Mouse (Mus musculus): ENCODE data around the gene Gadd45a. TPM values are rescaled to one million over a fixed set of nuclear protein-coding genes. Genes with fewer than 3 reads are reported as not detected.

Gadd45a gene
- 3.3 TPM for polyA plus RNA-seq (2014; fragmentation: Illumina TruSeq; extraction: RNeasy Lipid Tissue Mini Kit (QIAGEN cat#74804); ENCODE audit: low read depth, low replicate concordance)

DNA sequence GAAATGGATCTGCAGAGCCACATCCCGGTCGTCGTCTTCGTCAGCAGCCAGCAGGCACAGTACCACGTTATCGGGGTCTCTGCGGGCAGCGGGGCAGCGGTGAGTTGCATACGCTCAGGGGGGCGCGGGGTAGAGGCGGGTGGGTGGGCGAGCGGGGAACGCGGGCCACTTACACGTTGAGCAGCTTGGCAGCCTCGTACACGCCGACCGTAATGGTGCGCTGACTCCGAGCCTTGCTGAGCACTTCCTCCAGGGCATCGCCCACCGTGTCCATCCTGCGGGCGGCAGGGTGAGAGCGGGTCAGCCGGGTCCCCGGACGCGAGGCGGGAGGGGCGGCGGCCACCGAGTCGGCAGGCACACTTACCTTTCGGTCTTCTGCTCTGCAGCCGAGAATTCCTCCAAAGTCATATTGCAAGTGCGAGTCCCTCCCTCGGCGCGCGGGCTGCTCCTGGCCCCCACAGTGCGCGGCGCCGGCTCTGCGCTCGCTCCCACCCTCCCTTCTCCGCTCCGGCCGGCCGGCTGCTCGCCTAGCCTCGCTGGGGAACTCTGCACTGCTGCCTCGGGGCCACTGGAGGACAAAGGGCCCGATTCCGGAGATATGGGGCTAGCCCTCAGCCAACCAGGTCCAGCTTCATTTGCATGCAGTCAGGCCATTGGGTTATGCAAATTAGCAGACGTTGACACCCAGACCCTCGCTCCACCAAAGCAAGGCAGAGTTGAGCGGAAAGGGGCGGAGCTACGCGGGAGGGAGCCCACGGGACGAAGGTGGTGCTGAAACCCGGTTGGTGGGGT, at the start of gene Gadd45a:
Gene Gadd45a, minus strand, starts transcription at position 621 of the 792 bp plus-strand sequence.

Other genes with a start within 250 kb of the Gadd45a start
- gene Vmn1r39, start 226.8 kb downstream of the Gadd45a start, polyA plus RNA-seq (2014; fragmentation: Illumina TruSeq; extraction: RNeasy Lipid Tissue Mini Kit (QIAGEN cat#74804); ENCODE audit: low read depth, low replicate concordance) = not detected
- gene Gng12, start 141.1 kb downstream of the Gadd45a start, polyA plus RNA-seq (2014; fragmentation: Illumina TruSeq; extraction: RNeasy Lipid Tissue Mini Kit (QIAGEN cat#74804); ENCODE audit: low read depth, low replicate concordance) = 42.8 TPM
- gene Serbp1, start 200.7 kb upstream of the Gadd45a start, polyA plus RNA-seq (2014; fragmentation: Illumina TruSeq; extraction: RNeasy Lipid Tissue Mini Kit (QIAGEN cat#74804); ENCODE audit: low read depth, low replicate concordance) = 574 TPM